Mouse (Mus musculus) lung, postnatal 0 days (tissue): ENCODE data around the gene Abcc9.

Source experiments
- CTCF ChIP-seq: IDR thresholded peaks from 2 replicates; pipeline ENCODE4 v1.5.1; 2016; ENCODE audit warnings: antibody characterized with exemption, mild to moderate bottlenecking
- EP300 ChIP-seq: IDR thresholded peaks from 2 replicates; pipeline ENCODE4 v1.6.1; 2016; ENCODE audit warnings: antibody characterized with exemption, mild to moderate bottlenecking, control low read depth

GRCm38 (mm10) chr6:142703441-142703930 lies 1.4 kb upstream of the Abcc9 start:
- no peak for TF ChIP-seq CTCF
- TF ChIP-seq EP300 = no peak
